Mouse (Mus musculus) effector memory CD4-positive, alpha-beta T cell, adult 5 months (primary cell): Measurements from ENCODE around the gene Tmem114. TPM values are rescaled to one million over a fixed set of nuclear protein-coding genes. Genes with fewer than 3 reads are reported as not detected.

Source experiments
- polyA plus RNA-seq: library from polyadenylated mRNA; unstranded; fragments of 100-300 nt; shearing (Covaris generic); gene quantifications from one replicate; pipeline ENCODE4 v1.2.1, GENCODE M21; 2017

Tmem114 gene
- polyA plus RNA-seq = not detected

GRCm38 (mm10) chr16:8424971-8425330, at the start of gene Tmem114:
TSS of gene Tmem114 (minus strand) at chr16:8425136.

GRCm38 (mm10) chr16:8470603-8471481, 45.9 kb upstream of the Tmem114 start, which contains the start of gene Mettl22:
TSS of gene Mettl22 (plus strand) at chr16:8470788.

Other genes starting within 250 kb of the Tmem114 start
- gene Mettl22, start 45.7 kb upstream of the Tmem114 start, polyA plus RNA-seq = 16.4 TPM
- gene Abat, start 88.3 kb upstream of the Tmem114 start, polyA plus RNA-seq = 1.9 TPM
- 113 TPM for gene Pmm2, start 212.5 kb upstream of the Tmem114 start, polyA plus RNA-seq
- gene Tmem186, start 212.6 kb upstream of the Tmem114 start, polyA plus RNA-seq = 14.2 TPM
- gene Carhsp1, start 247.0 kb upstream of the Tmem114 start, polyA plus RNA-seq = 37.1 TPM